23 mouse cellular contexts compared by ENCODE assay signal in the genomic region with DNA sequence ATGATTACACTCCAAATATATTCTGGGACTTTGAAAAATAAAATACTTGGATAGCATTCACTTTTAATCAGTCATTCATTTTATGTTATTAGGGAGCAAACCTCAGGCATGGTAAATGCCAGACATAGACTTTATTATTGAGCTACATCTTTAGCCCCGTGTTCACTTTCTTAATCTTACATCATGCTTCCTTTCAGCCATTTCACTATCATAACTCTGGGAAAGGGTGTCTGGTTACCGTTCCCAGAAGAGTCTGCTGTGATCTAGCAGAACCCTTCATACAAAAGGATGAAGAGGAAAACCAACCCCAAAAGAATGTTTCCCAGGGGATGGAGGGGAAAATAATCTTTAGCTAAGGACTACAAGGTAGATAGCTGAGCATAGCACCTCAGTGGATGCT.
DNase-seq lines count a peak whose midpoint lies in the region; TF ChIP-seq lines count a peak whose summit lies in the region.
"Had no signal": no experiment of that assay in that cellular context is flagged by ENCODE, and none has a peak within 500 bp of the region (broad histone marks: within the 10 kb centered on the region; RNA-seq: fewer than 3 reads in every experiment).

No protein-coding gene starts in this region.

- no peak overlapping the region for H3K4me3 ChIP-seq in myocyte
- H3K4me3 ChIP-seq: embryonic facial prominence, embryonic 12.5 days; embryonic facial prominence, embryonic 15.5 days; erythroblast, embryonic 14.5 days; forebrain, embryonic 10.5 days; forebrain, embryonic 12.5 days had no signal

- no peak for TF ChIP-seq POLR2A in myocyte (IDR thresholded peaks at IDR 0.05; ENCODE audit: insufficient read length, low read depth)

- no peak overlapping the region for H3ac ChIP-seq in myocyte (ENCODE audit: control insufficient read depth, insufficient read length)

- H3K4me2 ChIP-seq in myocyte (ENCODE audit: low read depth) = peak overlapping the region; percentile 26
- H3K4me2 ChIP-seq: embryonic facial prominence, embryonic 12.5 days; embryonic facial prominence, embryonic 15.5 days; forebrain, embryonic 12.5 days had no signal

- no peaks in the 10 kb centered on the region for H3K36me3 ChIP-seq in myocyte (ENCODE audit: control insufficient read depth, insufficient read depth)
- H3K36me3 ChIP-seq: embryonic facial prominence, embryonic 12.5 days; embryonic facial prominence, embryonic 15.5 days; forebrain, embryonic 10.5 days; forebrain, embryonic 12.5 days; G1E had no signal

- no peaks in the 10 kb centered on the region for H3K27me3 ChIP-seq in myocyte (ENCODE audit: control insufficient read depth, insufficient read depth, insufficient read length)
- H3K27me3 ChIP-seq: CH12.LX; embryonic facial prominence, embryonic 12.5 days; embryonic facial prominence, embryonic 15.5 days; forebrain, embryonic 12.5 days; Patski had no signal

- H3K79me2 ChIP-seq in myocyte (ENCODE audit: control insufficient read depth, insufficient read depth) = no peaks in the 10 kb centered on the region

- DNase-seq in 3T3-L1 (ENCODE audit: low read depth, low spot score) = peak; percentile 68
- DNase-seq in MN1 (ENCODE audit: low spot score) = peak; percentile 55
- DNase-seq in urinary bladder, postnatal 36 days (ENCODE audit: low spot score in 2 of 2) = no peak
- DNase-seq in layer of hippocampus, adult 9-10 months (ENCODE audit: low spot score) = no peak
- DNase-seq: adrenal gland, adult 8-10 months; adrenal gland, postnatal 25 days; B cell, adult 2 months; cerebellum, adult 11 months; cerebellum, adult 18-20 months; cerebellum, adult 8-10 months; cerebellum, adult 9-11 months; cerebellum, postnatal 14 days; cerebellum, postnatal 36 days; embryo, embryonic 11 days had no signal

TF ChIP-seq in myocyte, 11 proteins besides CTCF, POLR2A, EP300 and RAD21:
- TF ChIP-seq USF1 (IDR thresholded peaks at IDR 0.05; ENCODE audit: low read depth) (no peak), CEBPB (IDR thresholded peaks at IDR 0.05; ENCODE audit: insufficient read depth, poor library complexity, severe bottlenecking) (peak; percentile 91)

Comparison
In these comparisons a context has a peak if more than half of its experiments do, and no peak if none do; other contexts are left out.
1. DNase-seq: peak in 3T3-L1 (single experiment) and MN1 (single experiment); none in urinary bladder, postnatal 36 days (0 of 2) and layer of hippocampus, adult 9-10 months (single experiment).